Mouse (Mus musculus): ENCODE data around the gene Apol9a.

The Apol9a gene

GRCm38 (mm10) chr15:77377419-77377818, 33.5 kb downstream of the Apol9a start:
- DNase-seq (ENCODE audit: low spot score in 2 of 2) = no peak

GRCm38 (mm10) chr15:77376920-77377319, 34.0 kb downstream of the Apol9a start:
- no peak for DNase-seq (ENCODE audit: low spot score in 2 of 2)

- no peak for DNase-seq (ENCODE audit: low spot score in 2 of 2)
Measured at GRCm38 (mm10) chr15:77370588-77370987, 40.3 kb downstream of the Apol9a start.

DNA sequence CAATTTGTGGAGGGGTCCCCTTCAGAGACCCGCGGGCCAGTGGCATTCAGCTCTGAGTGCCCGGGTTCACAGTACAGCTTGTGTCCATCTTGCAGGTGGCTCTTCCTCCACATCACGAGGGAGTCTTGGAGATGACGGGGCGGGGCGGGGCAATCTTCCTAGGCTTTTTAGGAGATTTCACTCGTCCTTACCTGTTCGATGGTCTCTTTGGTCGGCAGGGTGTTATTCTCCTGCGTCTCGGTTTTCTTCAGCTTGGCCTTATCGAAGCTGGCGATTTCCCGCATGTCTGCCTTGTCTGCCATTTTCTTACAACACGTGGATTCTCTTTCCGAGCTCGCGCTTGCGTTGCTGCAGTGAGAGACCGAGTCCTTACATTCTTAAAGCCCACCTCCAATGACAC, 41.0 kb downstream of the Apol9a start:
- no peak for DNase-seq (ENCODE audit: low spot score in 2 of 2)

GRCm38 (mm10) chr15:77368818-77369320, 42.1 kb downstream of the Apol9a start:
- no peak for DNase-seq (ENCODE audit: low spot score in 2 of 2)

GRCm38 (mm10) chr15:77368148-77368547, 42.8 kb downstream of the Apol9a start:
- DNase-seq (ENCODE audit: low spot score in 2 of 2) = peak; percentile 96 to 98

- no peak for DNase-seq (ENCODE audit: low spot score in 2 of 2)
Measured at GRCm38 (mm10) chr15:77367504-77367903, 43.4 kb downstream of the Apol9a start.

GRCm38 (mm10) chr15:77366706-77367484, 44.0 kb downstream of the Apol9a start:
- DNase-seq (ENCODE audit: low spot score in 2 of 2) = peak; percentile 84 to 87

DNA sequence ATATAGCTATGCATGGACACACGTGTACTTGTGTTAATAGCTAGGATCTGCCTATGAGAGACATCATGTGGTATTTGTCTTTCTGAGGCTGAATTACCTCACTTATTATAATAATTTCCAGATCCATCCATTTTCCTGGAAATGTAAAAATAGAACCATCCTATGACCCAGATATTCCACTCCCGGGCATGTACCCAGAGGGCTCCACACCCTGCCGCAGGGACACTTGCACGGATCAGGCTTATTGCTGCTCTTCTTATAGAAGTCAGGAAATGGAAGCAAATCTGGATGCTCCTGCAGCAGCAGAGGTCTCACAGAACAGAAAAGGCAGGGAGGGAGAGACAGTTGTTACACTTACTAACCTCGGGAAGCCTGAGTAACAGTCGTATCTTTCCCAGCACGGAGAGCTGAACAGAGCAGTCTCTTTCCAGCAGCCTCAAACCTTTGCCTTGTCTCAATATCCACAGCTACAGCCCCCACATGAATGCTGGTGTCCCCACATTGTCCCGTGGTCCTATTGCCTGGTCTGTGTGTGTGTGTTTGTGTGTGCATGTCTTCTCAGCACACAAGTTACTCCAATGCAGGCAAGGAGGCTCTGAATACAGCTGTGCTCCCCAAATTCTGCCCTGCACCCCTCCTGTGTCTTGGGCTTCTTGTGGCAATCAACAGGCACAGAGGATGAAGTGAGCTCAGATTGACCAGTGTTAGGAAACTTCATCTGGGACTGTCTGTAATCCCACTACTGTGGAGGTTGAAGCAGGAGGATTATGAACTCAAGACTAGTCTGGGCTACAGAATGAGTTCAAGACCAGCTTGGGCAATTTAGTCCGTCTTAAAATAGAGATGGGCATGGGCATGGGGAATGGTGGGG, 45.0 kb downstream of the Apol9a start:
- no peak for DNase-seq (ENCODE audit: low spot score in 2 of 2)

DNA sequence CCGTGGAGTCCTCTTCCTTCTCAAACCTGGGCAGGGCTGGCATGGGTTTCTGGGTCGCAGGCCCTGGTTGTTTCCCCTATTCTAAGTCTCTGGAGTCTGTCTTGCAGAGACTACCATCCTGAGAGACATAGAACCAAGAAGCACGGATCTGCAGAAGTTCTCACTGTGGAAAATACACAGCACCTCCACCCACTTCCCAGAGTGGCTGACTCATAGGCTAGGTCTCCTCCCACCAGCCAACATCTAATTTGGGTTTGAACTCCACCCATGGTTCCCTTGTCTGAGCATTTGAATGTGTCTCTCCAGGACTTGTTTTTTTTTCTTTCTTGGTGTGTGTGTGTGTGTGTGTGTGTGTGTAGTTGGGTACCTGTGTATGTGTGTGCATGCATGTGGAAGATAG, 46.9 kb downstream of the Apol9a start:
- DNase-seq (ENCODE audit: low spot score in 2 of 2) = peak; percentile 74 to 84

- no peak for DNase-seq (ENCODE audit: low spot score in 2 of 2)
Measured at GRCm38 (mm10) chr15:77363578-77363977, 47.4 kb downstream of the Apol9a start.

DNA sequence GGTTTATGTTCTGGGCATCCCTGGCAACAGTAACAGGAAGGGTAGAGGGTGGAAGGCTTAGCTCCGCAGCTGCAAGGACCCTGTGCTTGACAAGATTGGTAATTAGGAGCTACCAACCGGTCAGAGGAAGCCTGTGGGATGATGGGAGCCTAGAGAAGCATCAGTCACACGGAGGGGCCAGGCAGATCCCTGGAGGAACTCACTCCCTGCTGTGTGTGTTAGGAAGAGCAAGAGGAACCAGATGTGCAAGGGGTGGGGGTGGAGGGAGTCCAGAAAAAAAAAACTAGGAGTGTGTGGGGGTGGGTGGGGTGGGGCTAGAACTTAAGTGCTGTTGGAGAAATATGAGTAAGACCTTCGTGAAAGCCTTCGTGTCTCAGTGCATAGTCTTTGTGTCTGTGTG, 48.0 kb downstream of the Apol9a start:
- DNase-seq (ENCODE audit: low spot score in 2 of 2) = no peak

DNA sequence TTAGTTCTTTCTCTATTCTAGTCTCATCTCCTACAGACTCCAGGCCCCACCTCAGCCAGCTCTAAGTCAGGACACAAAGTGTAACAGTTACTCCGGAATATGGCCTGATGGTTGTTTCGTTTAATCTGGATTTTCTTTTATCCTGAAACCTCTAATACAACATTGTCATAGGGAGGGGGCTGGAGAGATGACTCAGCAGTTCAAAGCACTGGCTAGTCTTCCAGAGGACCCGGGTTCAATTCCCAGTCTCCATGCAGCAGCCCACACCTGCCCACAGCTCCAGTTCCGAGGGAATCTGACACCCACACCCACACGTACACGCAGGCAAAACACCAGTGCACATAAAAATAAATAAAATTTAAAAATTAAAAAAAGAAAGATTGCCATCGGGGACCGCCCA, 51.0 kb downstream of the Apol9a start:
- no peak for DNase-seq (ENCODE audit: low spot score in 2 of 2)

DNA sequence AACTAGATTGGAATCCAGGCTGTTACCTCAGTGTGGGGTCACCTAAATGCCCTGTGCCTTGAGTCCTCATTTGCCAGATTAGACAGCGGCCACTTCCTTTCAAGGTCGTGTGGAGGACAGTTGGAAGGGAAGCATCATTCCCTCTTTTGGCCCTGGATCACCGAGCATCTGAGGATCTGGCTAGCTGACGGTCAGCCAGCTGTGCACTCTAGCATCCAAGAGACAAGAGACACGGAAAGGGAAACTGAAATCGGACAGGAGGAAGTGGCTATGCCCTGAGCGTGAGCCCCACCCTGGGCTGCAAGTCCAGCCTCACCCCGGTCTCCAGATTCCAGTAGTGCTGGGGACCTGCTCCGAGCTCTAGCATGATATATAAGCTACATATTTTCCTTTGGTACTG, 51.4 kb downstream of the Apol9a start:
- DNase-seq (ENCODE audit: low spot score in 2 of 2) = no peak

- no peak for DNase-seq (ENCODE audit: low spot score in 2 of 2)
Measured at GRCm38 (mm10) chr15:77359084-77359483, 51.9 kb downstream of the Apol9a start.

- peak; percentile 86 to 90 for DNase-seq (ENCODE audit: low spot score in 2 of 2)
Measured at GRCm38 (mm10) chr15:77358320-77359040, 52.5 kb downstream of the Apol9a start.

DNA sequence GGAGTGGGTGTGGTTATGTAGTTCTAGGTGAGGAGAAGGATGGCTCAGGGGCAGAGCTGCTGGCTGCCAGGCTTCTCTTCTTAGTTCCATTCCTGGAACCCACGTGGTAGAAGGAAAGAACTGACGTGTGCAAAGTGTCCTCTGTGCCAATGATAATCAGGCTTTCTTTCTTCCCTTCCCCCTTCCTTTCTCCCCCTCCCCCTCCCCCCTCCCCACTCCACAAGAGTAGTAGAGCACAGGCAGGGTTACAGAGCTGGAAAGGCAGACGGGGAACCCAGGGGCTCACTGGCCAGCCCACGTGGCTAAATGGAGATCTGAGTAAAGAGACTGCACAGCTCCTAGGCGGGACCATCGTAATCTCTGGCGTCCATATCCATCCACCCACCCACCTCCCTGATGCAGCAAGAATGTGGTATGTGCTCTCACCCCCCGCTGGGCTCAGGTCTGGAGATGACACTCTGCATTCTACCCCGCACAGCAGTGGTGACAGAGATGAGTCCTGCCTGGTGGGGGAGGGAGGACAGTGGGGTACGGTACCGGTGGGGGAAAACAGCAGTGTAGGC, 54.6 kb downstream of the Apol9a start:
- peak; percentile 67 to 75 for DNase-seq (ENCODE audit: low spot score in 2 of 2)

GRCm38 (mm10) chr15:77354848-77355551, 55.9 kb downstream of the Apol9a start:
- no peak for DNase-seq (ENCODE audit: low spot score in 2 of 2)

DNA sequence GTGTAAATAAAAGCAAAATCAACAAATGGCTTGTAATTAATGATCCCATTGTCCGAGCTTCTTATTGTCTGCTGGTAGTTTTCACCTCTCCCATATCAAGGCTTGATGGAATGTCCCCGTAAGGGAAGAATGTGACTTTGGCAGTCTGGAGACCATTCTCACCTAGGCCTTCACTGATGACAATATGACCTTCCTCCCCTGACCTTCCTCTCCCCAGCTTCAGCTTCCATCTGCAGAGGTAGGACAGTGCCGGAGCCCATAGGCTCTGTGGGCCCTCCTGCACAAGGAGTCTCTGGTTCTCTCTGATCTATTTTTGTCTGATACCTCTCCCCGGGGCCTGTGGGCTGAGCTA, 56.5 kb downstream of the Apol9a start:
- no peak for DNase-seq (ENCODE audit: low spot score in 2 of 2)

Data from frontal cortex, postnatal 36 days (tissue).